Mouse (Mus musculus) liver, postnatal 0 days (tissue): ENCODE data around the gene Pla2g16.

Source experiments
- CTCF ChIP-seq: sonication (generic); IDR thresholded peaks from 2 replicates; pipeline ENCODE4 v1.5.1; 2016; ENCODE audit warnings: antibody characterized with exemption, low read depth
- EP300 ChIP-seq: IDR thresholded peaks from 2 replicates; pipeline ENCODE4 v1.6.1; 2016; ENCODE audit warnings: antibody characterized with exemption, low read depth, mild to moderate bottlenecking

DNA sequence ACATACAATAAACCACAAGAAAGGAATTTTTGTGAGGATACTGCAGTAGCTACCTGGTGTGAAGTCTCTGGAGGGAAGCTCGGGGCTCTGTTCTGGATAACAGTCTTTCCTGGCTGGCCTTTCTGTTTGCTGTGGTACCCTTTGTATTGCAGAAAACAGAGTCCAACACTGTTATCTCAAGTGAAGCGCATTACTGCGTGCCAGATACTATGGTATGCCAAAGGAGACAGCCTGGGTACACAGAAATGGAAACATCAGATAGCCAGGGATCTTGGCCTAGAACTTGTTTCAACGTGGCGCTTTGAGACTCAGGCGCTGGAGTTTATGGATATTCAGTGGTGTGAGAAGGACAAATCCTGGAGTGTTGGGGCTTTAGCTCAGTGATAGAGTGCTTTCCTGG lies 28.5 kb downstream of the Pla2g16 start:
- TF ChIP-seq CTCF (no peak), EP300 (no peak)
